Mouse (Mus musculus): ENCODE data around the gene Skint3.
"Not testable (repeated sequence)": the region's sequence is repeated elsewhere in the genome, so short reads cannot be mapped to it uniquely, and the experiment has no call there.

The Skint3 gene

GRCm38 (mm10) chr4:112231945-112232344 is at the start of gene Skint3:
Gene Skint3 (plus strand): TSS chr4:112232245.
- DNase-seq, result no peak

GRCm38 (mm10) chr4:112243416-112243815 is 11.4 kb downstream of the Skint3 start:
- DNase-seq, result no peak

- no peak for DNase-seq
Measured at GRCm38 (mm10) chr4:112243951-112244350, 11.9 kb downstream of the Skint3 start.

GRCm38 (mm10) chr4:112256022-112256421 is 24.0 kb downstream of the Skint3 start:
- DNase-seq, result no peak

- peak in 1 of 2 experiments; percentile 0 for DNase-seq
Measured at GRCm38 (mm10) chr4:112287178-112287974, 55.3 kb downstream of the Skint3 start.

- DNase-seq, result no peak
Measured at GRCm38 (mm10) chr4:112288396-112288795, 56.4 kb downstream of the Skint3 start.

GRCm38 (mm10) chr4:112302305-112302704 is 70.3 kb downstream of the Skint3 start:
- DNase-seq, result no peak

GRCm38 (mm10) chr4:112302855-112303509 is 70.9 kb downstream of the Skint3 start:
- no peak for DNase-seq

- DNase-seq, result not testable (repeated sequence)
Measured at GRCm38 (mm10) chr4:112349111-112349510, 117.1 kb downstream of the Skint3 start.
